Mouse (Mus musculus): ENCODE data around the gene Atad3a. TPM values are rescaled to one million over a fixed set of nuclear protein-coding genes. Genes with fewer than 3 reads are reported as not detected.

The Atad3a gene
- polyA plus RNA-seq, 1 experiment from 2014 or later, result 110 TPM

DNA sequence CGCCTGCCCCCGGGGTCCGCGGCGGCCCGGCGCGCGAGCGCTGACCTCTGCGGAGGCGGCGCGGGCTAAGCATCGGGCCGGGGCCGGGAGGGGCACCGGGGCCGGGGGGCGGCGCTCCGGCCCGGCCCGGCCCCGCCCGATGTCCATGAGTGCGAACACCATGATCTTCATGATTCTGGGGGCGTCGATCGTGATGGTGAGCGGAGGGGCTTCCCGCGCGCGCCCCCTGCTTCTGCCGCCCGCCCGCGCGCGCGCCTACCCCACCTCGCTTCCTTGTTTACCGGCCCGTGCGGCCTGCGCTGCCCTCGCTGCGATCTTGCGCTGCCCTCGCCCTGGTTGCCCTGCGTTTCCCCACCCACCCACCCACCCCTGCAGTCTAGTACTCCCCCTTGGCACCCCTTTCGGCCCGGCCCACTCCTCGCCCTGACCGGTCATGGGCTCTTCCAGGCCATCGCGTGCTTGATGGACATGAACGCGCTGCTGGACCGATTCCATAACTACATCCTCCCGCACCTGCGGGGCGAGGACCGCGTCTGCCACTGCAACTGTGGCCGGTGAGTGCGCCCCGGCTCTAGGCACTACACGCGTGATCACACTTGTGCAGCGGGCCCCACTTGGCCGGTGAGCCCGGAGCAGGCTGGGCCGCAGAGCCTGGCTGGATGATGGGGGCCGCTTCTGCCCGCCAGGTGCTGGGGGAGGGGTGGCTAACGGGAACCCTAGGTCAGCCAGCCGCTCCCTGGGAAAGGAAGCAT lies 25.8 kb downstream of the Atad3a start:
- H3K9ac ChIP-seq, result peak overlapping the region; percentile 75
- ATAC-seq (ENCODE audit: insufficient read depth, low FRiP score, low read depth), result peak; percentile 63
- H3K4me2 ChIP-seq, result peak overlapping the region; percentile 67
- H3K4me3 ChIP-seq (replicated peaks), result peak overlapping the region; percentile 86
- peaks cover 10% of the 10 kb centered on the region; the same call in 1 of the 2 replicates for H3K36me3 ChIP-seq
- under 1% methylated on average over 62 of the region's 79 CpGs for WGBS
- no peaks in the 10 kb centered on the region for H3K27me3 ChIP-seq (replicated peaks)
- H3K27ac ChIP-seq, result peak overlapping the region; percentile 92
- H3K9me3 ChIP-seq, result no peaks in the 10 kb centered on the region
- H3K4me1 ChIP-seq, result peaks cover 14% of the 10 kb centered on the region

DNA sequence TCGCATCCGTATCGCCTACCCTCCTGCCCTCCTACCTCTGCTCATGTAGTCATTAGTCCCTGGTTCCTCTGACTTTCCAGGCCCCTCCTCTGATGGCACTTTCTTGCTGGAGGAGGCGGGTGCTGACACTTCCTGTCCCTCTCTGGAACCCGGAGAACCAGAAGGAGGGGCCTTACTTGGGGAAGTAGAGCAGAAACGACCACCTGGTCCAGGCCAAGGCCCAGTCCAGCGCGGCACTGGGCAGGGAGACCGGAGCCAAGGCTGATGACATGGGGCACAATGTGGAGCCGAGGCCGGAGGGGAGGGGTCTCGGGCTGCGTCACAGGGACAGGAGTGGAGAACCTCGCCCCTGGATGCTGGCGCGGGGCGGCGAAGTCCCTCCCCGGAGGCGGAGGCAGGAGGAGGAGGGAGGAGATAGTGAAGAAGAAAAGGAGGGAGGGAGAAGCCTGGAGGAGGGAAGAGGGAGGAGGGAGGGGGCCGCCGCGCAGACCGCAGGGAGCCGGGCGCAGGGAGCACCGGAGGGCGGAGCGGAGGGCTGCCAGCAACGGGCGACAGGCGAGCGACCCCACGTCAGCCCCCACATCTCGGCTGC lies 26.4 kb downstream of the Atad3a start, which contains the start of gene Tmem240:
Gene Tmem240, plus strand, starts transcription at position 451 of the 592 bp plus-strand sequence.
- peak within 1 kb of the TSS; percentile 92 for H3K27ac ChIP-seq
- 1% methylated on average over 33 of the region's 35 CpGs for WGBS
- ATAC-seq (ENCODE audit: insufficient read depth, low FRiP score, low read depth), result peak; percentile 87
- peak within 1 kb of the TSS; percentile 75 for H3K9ac ChIP-seq
- peaks cover 14% of the 10 kb centered on the region for H3K4me1 ChIP-seq
- H3K9me3 ChIP-seq, result no peaks in the 10 kb centered on the region
- no peaks in the 10 kb centered on the region for H3K27me3 ChIP-seq (replicated peaks)
- H3K4me2 ChIP-seq, result peak within 1 kb of the TSS; percentile 67
- peak within 1 kb of the TSS; percentile 86 for H3K4me3 ChIP-seq (replicated peaks)
- H3K36me3 ChIP-seq, result peaks cover 4% of the 10 kb centered on the region; the same call in 1 of the 2 replicates

DNA sequence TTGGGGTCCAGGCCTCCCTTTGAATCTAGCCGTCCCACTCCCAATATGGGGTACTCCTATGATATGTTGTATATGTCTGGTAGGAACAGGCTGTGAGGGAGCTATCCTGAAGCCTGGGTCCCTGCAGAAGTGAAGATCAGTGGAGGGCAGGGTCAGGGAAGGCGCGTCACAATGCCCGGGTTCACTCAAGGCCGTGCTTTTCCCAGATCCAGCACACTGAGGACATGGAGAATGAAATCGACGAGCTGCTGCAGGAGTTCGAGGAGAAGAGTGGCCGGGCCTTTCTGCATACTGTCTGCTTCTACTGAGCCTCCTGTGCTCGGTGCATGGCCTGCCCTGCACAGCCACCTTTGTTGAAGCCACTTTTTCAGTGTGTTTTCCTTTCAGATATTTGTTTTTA lies 27.6 kb downstream of the Atad3a start:
- Histone ChIP-seq H3K9ac (no peak overlapping the region), H3K27ac (no peak overlapping the region), H3K4me1 (peaks cover 14% of the 10 kb centered on the region), H3K27me3 (replicated peaks) (no peaks in the 10 kb centered on the region), H3K9me3 (no peaks in the 10 kb centered on the region), H3K36me3 (peaks cover 4% of the 10 kb centered on the region; the same call in 1 of the 2 replicates), H3K4me2 (no peak overlapping the region; the same call in 1 of the 2 replicates), H3K4me3 (replicated peaks) (no peak overlapping the region; the same call in 1 of the 2 replicates)
- ATAC-seq (ENCODE audit: insufficient read depth, low FRiP score, low read depth), result no peak
- 88% methylated on average over 10 of the region's 10 CpGs for WGBS

DNA sequence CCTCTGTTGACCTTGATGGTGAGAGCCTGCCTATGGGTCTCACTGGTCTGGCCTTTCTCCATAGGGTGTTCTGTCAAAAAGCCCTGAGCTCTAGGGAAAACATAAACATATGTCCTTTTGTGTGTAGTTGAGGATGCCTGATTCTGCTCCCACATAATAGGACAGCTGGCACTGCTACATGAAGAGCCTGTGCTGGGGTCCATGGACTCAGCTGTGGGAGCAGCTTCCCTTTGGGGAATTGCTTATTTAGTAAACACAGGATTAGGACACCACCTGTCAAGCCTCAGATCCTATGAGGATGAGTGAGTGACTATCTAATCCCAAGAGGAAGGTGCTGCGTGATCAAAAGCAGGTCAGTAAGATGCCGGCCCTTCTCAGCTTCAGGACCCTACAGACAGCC lies 32.9 kb downstream of the Atad3a start:
- WGBS, result 77% methylated on average over 2 of the region's 2 CpGs
- H3K27me3 ChIP-seq (replicated peaks), result no peaks in the 10 kb centered on the region
- H3K27ac ChIP-seq, result no peak overlapping the region
- no peak for ATAC-seq (ENCODE audit: insufficient read depth, low FRiP score, low read depth)
- no peak overlapping the region for H3K9ac ChIP-seq
- H3K4me1 ChIP-seq, result no peaks in the 10 kb centered on the region
- H3K36me3 ChIP-seq, result peaks cover 9% of the 10 kb centered on the region
- no peak overlapping the region for H3K4me2 ChIP-seq
- H3K4me3 ChIP-seq (replicated peaks), result no peak overlapping the region
- no peaks in the 10 kb centered on the region for H3K9me3 ChIP-seq

DNA sequence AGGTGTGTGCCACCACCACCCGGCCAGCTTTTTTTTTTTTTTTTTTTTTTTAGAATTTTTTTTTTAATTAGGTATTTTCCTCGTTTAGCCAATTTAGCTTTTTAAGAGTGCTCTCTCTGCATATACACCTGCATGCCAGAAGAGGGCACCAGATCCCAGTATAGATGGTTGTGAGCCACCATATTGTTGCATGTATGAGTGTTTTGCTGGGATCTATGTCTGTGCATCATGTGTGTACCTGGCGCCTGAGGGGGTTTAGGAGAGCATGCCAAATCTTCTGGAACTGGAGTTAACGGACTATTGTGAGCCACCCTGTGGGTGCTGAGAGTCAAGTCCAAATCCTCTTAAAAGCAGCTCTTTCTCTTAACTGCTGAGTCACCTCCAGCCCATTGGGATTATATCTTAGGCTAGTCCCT lies 39.2 kb downstream of the Atad3a start:
- no peaks in the 10 kb centered on the region for H3K4me1 ChIP-seq
- H3K4me3 ChIP-seq (replicated peaks), result no peak overlapping the region
- H3K36me3 ChIP-seq, result peaks cover 9% of the 10 kb centered on the region; the same call in 1 of the 2 replicates
- no peak overlapping the region for H3K27ac ChIP-seq
- no peak for ATAC-seq (ENCODE audit: insufficient read depth, low FRiP score, low read depth)
- no peaks in the 10 kb centered on the region for H3K9me3 ChIP-seq
- WGBS, result 71% methylated on average over 4 of the region's 4 CpGs
- no peak overlapping the region for H3K4me2 ChIP-seq
- no peak overlapping the region for H3K9ac ChIP-seq
- H3K27me3 ChIP-seq (replicated peaks), result no peaks in the 10 kb centered on the region

DNA sequence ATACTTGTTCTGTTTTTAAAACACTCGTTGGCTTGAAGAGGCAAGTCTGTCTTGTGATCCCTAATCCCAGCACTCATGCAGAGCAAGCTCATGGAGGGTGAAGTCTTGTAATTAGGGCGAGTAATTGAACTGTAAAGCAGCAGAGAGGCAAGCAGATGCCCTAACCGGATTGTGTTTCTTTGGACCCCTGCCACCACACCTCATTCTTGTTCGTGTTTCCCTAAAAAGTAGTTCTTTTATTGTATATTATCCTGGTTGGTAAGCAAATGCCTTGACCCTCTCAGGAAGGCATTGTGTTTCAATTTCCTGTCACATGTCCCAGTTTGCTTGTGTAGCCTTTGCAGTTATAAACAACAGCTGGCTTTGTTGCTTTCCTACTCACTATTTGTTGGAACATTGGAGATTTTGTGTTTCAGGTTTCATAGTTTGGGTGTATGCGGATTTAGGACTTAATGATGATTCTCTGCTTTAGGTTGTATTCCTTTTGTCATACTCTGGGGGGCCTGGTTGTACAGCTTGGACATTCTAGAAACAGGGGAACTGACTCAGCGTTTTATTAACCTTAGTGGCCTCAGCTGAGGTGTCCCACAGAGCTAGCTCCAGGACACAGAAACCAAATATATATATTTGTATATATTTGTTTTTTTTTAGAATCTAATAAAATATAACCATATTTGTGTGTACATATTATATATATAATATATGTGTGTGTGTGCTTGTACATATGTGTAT lies 50.2 kb downstream of the Atad3a start:
- H3K4me1 ChIP-seq, result 0 out of 2 replicates have a peak, but pooled peaks cover 6% of the 10 kb centered on the region
- no peak overlapping the region for H3K4me2 ChIP-seq
- no peak overlapping the region for H3K9ac ChIP-seq
- peaks cover 5% of the 10 kb centered on the region for H3K36me3 ChIP-seq
- H3K4me3 ChIP-seq (replicated peaks), result no peak overlapping the region
- no peak for ATAC-seq (ENCODE audit: insufficient read depth, low FRiP score, low read depth)
- H3K9me3 ChIP-seq, result no peaks in the 10 kb centered on the region
- peak overlapping the region; percentile 6; the same call in 1 of the 2 replicates for H3K27ac ChIP-seq
- H3K27me3 ChIP-seq (replicated peaks), result no peaks in the 10 kb centered on the region
- WGBS, result 60% methylated on average over 6 of the region's 6 CpGs

DNA sequence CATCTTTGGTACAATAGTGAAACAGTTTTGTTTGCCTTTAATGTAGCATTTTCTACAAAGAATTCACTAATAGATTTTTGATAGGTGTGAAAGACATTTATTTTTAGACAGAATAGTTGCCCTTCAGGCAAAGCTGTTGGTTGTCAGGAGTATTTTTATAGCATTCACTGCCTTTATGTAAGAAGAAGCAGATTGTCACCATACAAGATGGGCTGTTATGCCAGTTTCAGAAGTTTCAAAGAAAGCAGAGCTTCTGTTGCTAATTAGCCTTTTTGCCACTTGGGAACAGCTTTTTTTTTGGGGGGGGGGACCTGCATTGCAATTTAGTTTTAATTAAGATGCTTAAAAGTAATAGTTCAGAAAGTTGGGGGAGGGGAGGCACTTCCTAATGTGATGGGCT lies 51.9 kb downstream of the Atad3a start:
- H3K4me3 ChIP-seq (replicated peaks), result no peak overlapping the region
- H3K36me3 ChIP-seq, result no peaks in the 10 kb centered on the region
- 0 out of 2 replicates have a peak, but pooled peaks cover 6% of the 10 kb centered on the region for H3K4me1 ChIP-seq
- no peaks in the 10 kb centered on the region for H3K9me3 ChIP-seq
- no peaks in the 10 kb centered on the region for H3K27me3 ChIP-seq (replicated peaks)
- no peak overlapping the region for H3K4me2 ChIP-seq
- H3K27ac ChIP-seq, result no peak overlapping the region
- no peak for ATAC-seq (ENCODE audit: insufficient read depth, low FRiP score, low read depth)
- H3K9ac ChIP-seq, result no peak overlapping the region

DNA sequence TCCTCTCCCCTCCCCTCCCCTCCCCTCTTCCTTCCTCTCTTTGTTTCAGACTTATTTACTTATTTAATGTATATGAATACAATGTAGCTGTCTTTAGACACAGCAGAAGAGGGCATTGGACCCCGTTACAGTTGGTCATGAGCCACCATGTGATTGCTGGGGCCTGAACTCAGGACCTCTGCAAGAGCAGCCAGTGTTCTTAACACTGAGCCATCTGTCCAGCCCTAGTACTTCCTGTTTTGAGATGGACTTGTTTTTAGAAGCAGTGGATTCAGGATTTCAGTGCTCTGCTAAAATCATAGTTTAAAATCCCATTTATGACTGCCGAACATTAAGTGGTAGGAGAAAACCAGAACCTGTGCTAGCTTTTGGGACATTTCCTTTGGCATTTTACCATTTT lies 52.3 kb downstream of the Atad3a start:
- Histone ChIP-seq H3K9ac (no peak overlapping the region), H3K4me1 (0 out of 2 replicates have a peak, but pooled peaks cover 6% of the 10 kb centered on the region), H3K9me3 (no peaks in the 10 kb centered on the region), H3K4me3 (replicated peaks) (no peak overlapping the region), H3K4me2 (no peak overlapping the region), H3K27ac (no peak overlapping the region; the same call in 1 of the 2 replicates), H3K36me3 (no peaks in the 10 kb centered on the region), H3K27me3 (replicated peaks) (no peaks in the 10 kb centered on the region)
- ATAC-seq (ENCODE audit: insufficient read depth, low FRiP score, low read depth), result no peak
- 79% methylated on average over 2 of the region's 2 CpGs for WGBS

DNA sequence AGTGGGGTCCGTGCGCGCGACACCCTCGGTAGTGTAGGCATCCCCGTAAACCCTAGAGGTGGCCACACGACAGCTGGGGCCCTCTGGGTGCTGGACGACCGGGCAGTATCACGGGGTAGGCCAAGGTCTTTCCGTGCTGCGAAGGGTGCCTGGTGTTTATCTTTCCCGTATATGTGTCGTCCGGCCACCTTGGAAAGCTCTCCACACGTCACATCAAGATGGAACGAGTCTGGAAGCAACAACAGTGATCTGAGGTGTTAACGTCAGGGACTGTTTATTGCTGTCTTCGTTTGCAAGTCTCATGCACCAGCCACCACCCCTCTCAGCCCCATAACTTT lies 55.3 kb downstream of the Atad3a start:
- ATAC-seq (ENCODE audit: insufficient read depth, low FRiP score, low read depth), result no peak; the same call in 1 of the 2 replicates
- peak overlapping the region; percentile 87 for H3K9ac ChIP-seq
- H3K4me1 ChIP-seq, result 0 out of 2 replicates have a peak, but pooled peaks cover 4% of the 10 kb centered on the region
- H3K27me3 ChIP-seq (replicated peaks), result no peaks in the 10 kb centered on the region
- H3K36me3 ChIP-seq, result no peaks in the 10 kb centered on the region
- H3K4me3 ChIP-seq (replicated peaks), result peak overlapping the region; percentile 91
- H3K4me2 ChIP-seq, result peak overlapping the region; percentile 79
- under 1% methylated on average over 19 of the region's 19 CpGs for WGBS
- peak overlapping the region; percentile 98 for H3K27ac ChIP-seq
- H3K9me3 ChIP-seq, result no peaks in the 10 kb centered on the region

DNA sequence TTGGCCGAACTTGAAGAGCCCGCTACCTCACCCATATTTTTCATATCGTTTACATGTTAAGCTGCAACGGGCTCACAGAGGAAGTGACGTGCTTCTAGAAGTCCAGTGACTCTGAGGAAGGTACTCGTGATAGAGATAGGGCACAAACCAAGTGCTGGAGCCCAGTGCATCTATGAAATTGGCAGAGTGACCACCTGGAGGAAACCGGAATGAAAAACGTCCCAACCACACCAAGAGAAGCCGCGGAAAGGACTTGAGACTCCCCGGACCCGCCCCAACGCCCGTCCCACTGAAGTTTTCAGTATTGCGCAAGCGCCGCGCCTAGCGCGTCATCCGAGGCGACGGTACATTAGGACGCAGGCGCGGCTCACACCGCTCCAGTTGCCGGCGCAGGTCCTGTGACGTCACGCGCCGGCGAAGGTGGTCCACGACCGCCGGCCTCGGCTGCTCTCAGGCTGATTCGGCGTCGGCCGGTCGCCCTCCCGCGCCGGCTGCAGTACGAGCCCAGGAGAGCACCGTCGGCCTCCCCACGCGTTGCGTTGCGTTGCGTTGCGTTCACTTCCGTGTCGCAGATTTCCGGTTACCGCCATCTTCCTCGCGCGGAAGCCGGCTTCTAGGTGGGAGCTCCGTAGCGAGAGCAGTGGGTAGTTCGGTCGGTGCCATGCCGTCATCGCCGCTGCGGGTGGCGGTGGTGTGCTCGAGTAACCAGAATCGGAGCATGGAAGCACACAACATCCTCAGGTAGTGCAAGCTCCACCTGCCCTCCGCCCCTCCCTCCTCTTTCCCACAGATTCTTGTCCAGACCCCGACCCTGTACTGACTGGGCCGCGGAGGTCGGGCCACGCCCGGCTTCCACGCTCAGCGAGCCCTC lies 55.9 kb downstream of the Atad3a start, which contains the start of gene Ssu72:
Gene Ssu72, plus strand, starts transcription at position 80 of the 871 bp plus-strand sequence.
- Histone ChIP-seq H3K4me3 (replicated peaks) (peak within 1 kb of the TSS; percentile 91), H3K4me2 (peak within 1 kb of the TSS; percentile 79), H3K36me3 (no peaks in the 10 kb centered on the region), H3K4me1 (no peaks in the 10 kb centered on the region), H3K9me3 (no peaks in the 10 kb centered on the region), H3K27me3 (replicated peaks) (no peaks in the 10 kb centered on the region), H3K27ac (peak within 1 kb of the TSS; percentile 98), H3K9ac (peak within 1 kb of the TSS; percentile 87)
- peak; percentile 94 for ATAC-seq (ENCODE audit: insufficient read depth, low FRiP score, low read depth)
- whole genome bisulfite sequencing, result under 1% methylated on average over 83 of the region's 83 CpGs

DNA sequence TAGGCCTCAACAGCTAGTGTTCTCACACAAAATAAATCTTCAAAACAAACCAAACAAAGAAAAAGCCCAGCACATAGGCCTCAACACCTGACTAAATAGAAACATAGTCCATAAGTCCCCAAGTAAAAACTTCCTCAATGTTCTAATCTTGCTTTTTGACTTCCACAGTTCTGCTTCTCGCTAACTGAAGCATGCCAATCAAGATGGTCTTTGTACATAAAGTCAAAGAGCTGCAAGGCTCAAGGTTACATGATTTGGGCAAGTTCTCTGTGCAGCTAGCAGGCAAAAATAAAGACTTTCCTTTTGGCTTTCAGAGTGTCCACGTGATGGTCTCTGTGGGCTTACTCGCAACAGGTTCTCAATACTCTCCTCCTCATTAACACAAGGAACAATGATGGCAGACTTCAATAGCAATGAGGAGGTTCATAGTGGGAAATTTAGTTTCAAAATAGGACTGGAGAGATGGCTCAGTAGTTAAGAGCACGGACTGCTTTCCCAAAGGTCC lies 57.4 kb downstream of the Atad3a start:
- Histone ChIP-seq H3K4me2 (no peak overlapping the region), H3K36me3 (no peaks in the 10 kb centered on the region), H3K4me1 (no peaks in the 10 kb centered on the region), H3K9me3 (no peaks in the 10 kb centered on the region), H3K27ac (no peak overlapping the region), H3K4me3 (replicated peaks) (no peak overlapping the region), H3K27me3 (replicated peaks) (no peaks in the 10 kb centered on the region), H3K9ac (no peak overlapping the region)
- no peak for ATAC-seq (ENCODE audit: insufficient read depth, low FRiP score, low read depth)
- WGBS, result 93% methylated on average over 4 of the region's 4 CpGs
